Mouse (Mus musculus) neural tube, embryonic 14.5 days (tissue): ENCODE measurements around the gene Itga3. TPM values are rescaled to one million over a fixed set of nuclear protein-coding genes. Genes with fewer than 3 reads are reported as not detected.

Experiments used
- ATAC-seq: fragments of 200-750 bp; cut with Nextera tagmentation; 2 replicates; pipeline ENCODE4 v1.8.0; 2017; ENCODE audit warnings: low read depth, mild to moderate bottlenecking, moderate TSS enrichment, moderate library complexity
- H3K27ac ChIP-seq: fragments of 300-500 bp; sonication (generic); 2 replicates; pipeline ENCODE4 v1.5.1; 2014; ENCODE audit warnings: low read depth, mild to moderate bottlenecking, control low read depth, low read length, moderate library complexity, mixed read lengths
- H3K27me3 ChIP-seq: fragments of 300-500 bp; sonication (generic); 2 replicates; pipeline ENCODE4 v1.6.1; 2014; ENCODE audit warnings: low read length; ENCODE audit not compliant: control insufficient read depth, insufficient read depth
- H3K36me3 ChIP-seq: fragments of 300-500 bp; sonication (generic); 2 replicates; pipeline ENCODE4 v1.6.1; 2014; ENCODE audit warnings: low read length, mixed read lengths; ENCODE audit not compliant: control insufficient read depth, insufficient read depth
- H3K4me1 ChIP-seq: fragments of 300-500 bp; sonication (generic); 2 replicates; pipeline ENCODE4 v1.6.1; 2014; ENCODE audit warnings: low read length; ENCODE audit not compliant: control insufficient read depth, insufficient read depth
- H3K4me2 ChIP-seq: fragments of 300-500 bp; sonication (generic); 2 replicates; pipeline ENCODE4 v1.6.1; 2014; ENCODE audit warnings: mild to moderate bottlenecking, low read depth, low read length, control low read depth
- H3K4me3 ChIP-seq: fragments of 300-500 bp; sonication (generic); 2 replicates; pipeline ENCODE4 v1.5.1; 2014; ENCODE audit warnings: low read depth, low read length, control low read depth, mixed read lengths
- H3K9ac ChIP-seq: fragments of 300-500 bp; sonication (generic); replicated peaks from 2 replicates; pipeline ENCODE4 v1.6.1; 2014; ENCODE audit warnings: low read depth, mild to moderate bottlenecking, control low read depth, low read length, mixed read lengths
- H3K9me3 ChIP-seq: fragments of 300-500 bp; sonication (generic); 2 replicates; pipeline ENCODE4 v1.6.1; 2016; ENCODE audit warnings: low read length; ENCODE audit not compliant: control insufficient read depth
- WGBS: fragments of 180-500 bp; shearing (Covaris S2); extraction: QIAGEN DNeasy Blood & Tissue Kit; methylation state at CpG from one replicate; pipeline ENCODE4 v1.1.7; 2014; 5-methylcytosine and 5-hydroxymethylcytosine counted together
- polyA plus RNA-seq: library from polyadenylated mRNA; unstranded; fragments of >200 nt; fragmentation: Nextera tagmentation; extraction: Ambion mirVana; gene quantifications from 2 replicates; pipeline ENCODE4 v1.2.1, GENCODE M21; 2014

The Itga3 gene
- polyA plus RNA-seq, 1 experiment from 2014 or later, result 13.8 TPM

DNA sequence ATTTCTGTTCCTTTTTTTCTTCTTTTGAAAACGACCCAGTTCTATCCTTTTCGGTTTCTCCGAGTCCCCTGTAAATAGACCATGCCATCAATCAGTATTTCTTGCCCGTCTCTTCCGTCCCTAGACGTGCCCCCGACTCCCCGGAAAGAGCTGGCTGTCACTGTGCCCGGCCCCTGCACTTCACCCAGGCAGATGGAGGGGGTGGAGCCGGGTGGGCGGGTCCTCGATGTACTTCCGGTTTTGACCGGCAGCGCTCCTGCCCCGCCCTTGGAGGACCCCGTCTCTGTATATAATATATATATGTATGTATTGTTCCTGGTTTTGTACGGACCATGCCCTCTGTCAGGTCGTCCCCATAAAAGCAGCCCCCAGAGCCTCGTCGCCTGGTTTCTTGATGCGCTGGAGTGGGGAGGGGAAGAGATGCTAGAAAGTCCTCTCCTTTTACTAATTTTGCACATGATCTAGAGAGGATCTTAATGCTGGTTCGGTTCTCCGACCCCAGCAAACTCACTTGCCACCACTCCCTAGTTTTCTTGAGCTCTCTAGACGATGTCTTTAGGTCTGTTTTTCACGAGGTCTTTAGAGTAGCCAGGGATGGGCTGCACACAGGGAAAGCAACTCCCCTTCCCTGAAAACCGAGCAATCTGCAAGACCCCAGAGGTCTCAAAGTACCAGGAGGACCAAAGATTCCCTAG lies 69.9 kb downstream of the Itga3 start:
- H3K27me3 ChIP-seq, result no peaks in the 10 kb centered on the region
- H3K4me3 ChIP-seq, result peak overlapping the region; percentile 19
- peaks cover 31% of the 10 kb centered on the region for H3K36me3 ChIP-seq
- H3K9me3 ChIP-seq, result no peaks in the 10 kb centered on the region
- H3K4me1 ChIP-seq, result peaks cover 17% of the 10 kb centered on the region
- peak overlapping the region; percentile 48; the same call in 1 of the 2 replicates for H3K9ac ChIP-seq
- 2% methylated on average over 27 of the region's 27 CpGs for WGBS
- peak overlapping the region; percentile 53 for H3K4me2 ChIP-seq
- peak overlapping the region; percentile 69 for H3K27ac ChIP-seq
- ATAC-seq, result peak; percentile 69

DNA sequence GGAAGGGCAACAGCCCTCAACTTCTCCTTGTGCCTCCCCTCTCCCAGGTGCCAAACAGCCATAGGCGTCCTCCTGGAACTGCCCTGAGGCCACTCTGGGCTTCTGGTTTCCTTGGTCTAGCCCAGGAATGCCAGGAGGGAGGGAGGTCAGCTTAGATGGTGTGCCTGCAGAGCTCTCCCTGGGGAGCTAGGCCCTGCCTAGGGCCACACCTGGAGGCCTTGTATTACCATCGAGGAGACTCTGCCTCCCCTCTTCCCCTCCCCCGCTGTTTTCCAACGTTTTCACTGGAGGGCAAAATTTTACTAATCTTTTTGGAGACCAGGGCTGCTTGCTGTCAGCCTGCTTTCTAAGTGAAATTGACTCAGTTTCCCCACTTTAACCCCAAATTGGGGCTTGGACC lies 70.6 kb downstream of the Itga3 start:
- Histone ChIP-seq H3K27me3 (no peaks in the 10 kb centered on the region), H3K4me3 (peak overlapping the region; percentile 19; the same call in 1 of the 2 replicates), H3K9ac (0 out of 2 replicates have a peak overlapping the region, but pooled peaks have one; percentile 32), H3K27ac (peak overlapping the region; percentile 69), H3K4me1 (peaks cover 16% of the 10 kb centered on the region), H3K4me2 (peak overlapping the region; percentile 53), H3K9me3 (no peaks in the 10 kb centered on the region), H3K36me3 (peaks cover 35% of the 10 kb centered on the region)
- 46% methylated on average over 4 of the region's 4 CpGs for WGBS
- no peak for ATAC-seq

DNA sequence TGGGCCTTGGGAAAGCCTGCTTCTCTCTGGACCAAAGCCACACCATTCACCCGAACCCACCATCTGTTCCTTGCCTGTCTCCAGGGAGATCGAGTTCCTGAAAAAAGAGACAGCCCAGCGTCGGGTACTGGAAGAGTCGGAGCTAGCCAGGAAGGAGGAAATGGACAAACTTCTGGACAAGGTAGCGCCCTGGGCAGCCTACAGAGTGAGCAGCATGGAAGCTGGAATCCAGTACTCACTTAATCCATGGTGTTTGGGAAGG lies 71.7 kb downstream of the Itga3 start:
- H3K36me3 ChIP-seq, result peaks cover 47% of the 10 kb centered on the region
- no peak overlapping the region for H3K4me2 ChIP-seq
- 61% methylated on average over 6 of the region's 6 CpGs for WGBS
- no peak overlapping the region for H3K4me3 ChIP-seq
- H3K27me3 ChIP-seq, result no peaks in the 10 kb centered on the region
- no peak overlapping the region for H3K27ac ChIP-seq
- H3K9ac ChIP-seq, result no peak overlapping the region
- peaks cover 22% of the 10 kb centered on the region for H3K4me1 ChIP-seq
- ATAC-seq, result no peak
- H3K9me3 ChIP-seq, result no peaks in the 10 kb centered on the region

DNA sequence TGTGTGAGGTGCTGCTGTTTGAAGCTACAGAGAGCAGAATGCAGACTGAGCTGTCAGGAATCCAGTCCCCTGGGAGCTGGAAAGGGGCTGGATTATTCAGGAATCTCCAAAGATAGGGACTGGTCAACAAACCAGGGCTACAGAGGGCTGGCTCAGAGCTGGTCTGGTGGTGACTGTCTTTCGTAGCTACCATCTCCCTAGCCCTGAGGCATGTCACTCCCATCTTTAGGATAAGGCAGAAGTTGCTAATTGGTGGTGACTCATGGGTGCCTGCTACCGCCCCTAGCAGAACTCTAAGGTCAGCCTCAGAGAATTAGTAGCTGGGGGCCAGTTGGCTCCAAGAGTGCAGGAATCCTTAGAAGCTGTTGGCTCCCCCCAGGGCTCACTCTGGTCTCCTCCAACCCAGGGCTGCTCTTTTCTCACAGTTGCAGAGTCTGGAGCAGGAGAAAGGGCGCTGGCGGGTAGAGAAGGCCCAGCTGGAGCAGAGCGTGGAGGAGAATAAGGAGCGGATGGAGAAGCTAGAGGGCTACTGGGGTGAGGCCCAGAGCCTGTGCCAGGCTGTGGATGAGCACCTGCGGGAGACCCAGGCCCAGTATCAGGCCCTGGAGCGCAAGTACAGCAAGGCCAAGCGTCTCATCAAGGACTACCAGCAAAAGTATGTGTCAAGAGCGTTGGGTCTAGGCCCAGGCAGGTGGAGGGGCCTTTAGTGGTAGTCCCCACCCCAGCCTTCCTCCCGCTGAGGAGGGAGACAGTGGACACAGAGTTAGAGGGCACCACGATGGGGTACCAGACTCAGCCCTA lies 72.3 kb downstream of the Itga3 start:
- no peak overlapping the region for H3K4me2 ChIP-seq
- H3K9me3 ChIP-seq, result no peaks in the 10 kb centered on the region
- ATAC-seq, result no peak
- peaks cover 52% of the 10 kb centered on the region for H3K36me3 ChIP-seq
- peaks cover 22% of the 10 kb centered on the region for H3K4me1 ChIP-seq
- no peak overlapping the region for H3K27ac ChIP-seq
- H3K9ac ChIP-seq, result no peak overlapping the region
- no peak overlapping the region for H3K4me3 ChIP-seq
- WGBS, result 85% methylated on average over 12 of the region's 12 CpGs
- no peaks in the 10 kb centered on the region for H3K27me3 ChIP-seq

DNA sequence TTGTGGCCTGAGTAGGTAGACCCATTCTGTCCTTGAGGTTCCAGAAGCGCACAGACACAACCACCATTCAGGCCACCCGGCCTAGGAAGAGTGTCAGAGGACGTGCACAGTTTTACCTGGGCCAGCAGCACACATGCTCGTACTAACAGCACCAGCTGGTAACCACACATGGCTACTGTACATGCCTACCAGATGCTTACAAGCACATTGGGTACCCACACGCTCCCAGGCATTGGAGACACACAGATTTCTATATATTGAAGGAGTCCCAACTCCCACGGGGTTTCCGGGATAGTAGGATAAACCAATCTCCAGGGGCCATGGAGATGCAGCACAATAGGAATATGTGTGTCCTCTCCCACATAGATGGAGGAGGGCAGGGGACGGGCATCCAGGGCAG lies 73.9 kb downstream of the Itga3 start:
- WGBS, result 98% methylated on average over 8 of the region's 8 CpGs

DNA sequence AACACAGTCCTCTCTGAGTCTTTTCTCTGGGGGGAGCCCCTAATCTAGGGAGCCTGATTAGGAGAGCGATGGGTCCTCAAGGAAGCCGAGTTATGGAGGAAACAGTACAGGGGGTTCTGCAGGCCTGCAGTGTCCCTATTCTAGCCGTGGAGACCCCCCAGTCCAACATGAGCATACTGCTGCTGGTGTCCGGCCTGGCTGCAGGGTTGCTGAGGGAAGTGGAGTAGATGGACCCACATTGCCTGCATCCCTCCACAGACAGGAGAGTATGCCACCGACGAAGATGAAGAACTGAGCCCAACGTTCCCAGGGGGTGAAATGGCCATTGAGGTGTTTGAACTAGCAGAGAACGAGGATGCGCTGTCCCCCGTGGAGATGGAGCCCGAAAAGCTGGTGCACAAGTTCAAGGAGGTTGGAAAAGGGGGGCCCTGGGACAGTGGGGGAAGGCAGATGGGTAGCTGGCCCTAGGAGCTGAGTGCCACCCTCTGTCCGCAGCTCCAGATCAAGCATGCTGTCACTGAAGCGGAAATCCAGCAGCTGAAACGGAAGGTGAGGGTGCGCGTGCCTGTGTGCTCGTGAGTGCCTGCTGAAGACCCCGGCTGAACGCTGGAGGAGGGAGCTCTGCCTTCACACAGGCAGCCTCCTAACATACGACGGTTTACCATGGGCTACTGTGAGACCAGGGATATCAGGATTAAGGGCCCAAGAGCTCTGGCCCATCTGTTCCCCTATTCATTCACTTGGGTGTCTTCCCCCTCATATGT lies 74.8 kb downstream of the Itga3 start:
- no peak overlapping the region for H3K4me3 ChIP-seq

More for the DNA sequence above, 73.9 kb downstream of the Itga3 start:
- Histone ChIP-seq H3K4me2 (no peak overlapping the region), H3K9me3 (no peaks in the 10 kb centered on the region), H3K4me1 (peaks cover 18% of the 10 kb centered on the region), H3K36me3 (peaks cover 56% of the 10 kb centered on the region), H3K4me3 (no peak overlapping the region), H3K27ac (no peak overlapping the region), H3K9ac (no peak overlapping the region), H3K27me3 (no peaks in the 10 kb centered on the region)
- no peak for ATAC-seq

DNA sequence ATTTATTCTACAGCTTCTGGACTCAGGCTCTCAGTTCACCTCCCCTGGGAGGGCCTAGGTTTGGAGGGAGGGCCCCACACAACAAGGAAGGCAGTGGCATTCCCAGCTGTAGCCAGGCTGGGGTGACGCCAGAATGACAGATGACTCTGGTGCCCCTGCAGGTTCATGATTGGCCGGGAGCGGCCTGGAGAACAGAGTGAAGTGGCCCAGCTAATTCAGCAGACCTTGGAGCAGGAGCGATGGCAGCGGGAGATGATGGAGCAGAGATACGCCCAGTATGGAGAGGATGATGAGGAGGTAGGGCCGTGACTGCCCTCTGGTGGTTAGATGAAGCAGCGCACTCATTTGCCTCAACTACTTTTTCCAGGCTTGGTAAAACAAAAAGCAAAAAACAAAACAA lies 75.5 kb downstream of the Itga3 start:
- 2% methylated on average over 8 of the region's 8 CpGs for WGBS
- Histone ChIP-seq H3K27me3 (no peaks in the 10 kb centered on the region), H3K9ac (no peak overlapping the region), H3K9me3 (no peaks in the 10 kb centered on the region), H3K4me2 (no peak overlapping the region), H3K4me1 (peaks cover 18% of the 10 kb centered on the region), H3K36me3 (peaks cover 62% of the 10 kb centered on the region), H3K27ac (peak overlapping the region; percentile 55; the same call in 1 of the 2 replicates), H3K4me3 (no peak overlapping the region)
- ATAC-seq, result peak; percentile 59

More for the DNA sequence above, 74.8 kb downstream of the Itga3 start:
- Histone ChIP-seq H3K27me3 (no peaks in the 10 kb centered on the region), H3K9me3 (no peaks in the 10 kb centered on the region), H3K36me3 (peaks cover 59% of the 10 kb centered on the region), H3K4me2 (no peak overlapping the region), H3K27ac (no peak overlapping the region), H3K4me1 (peaks cover 18% of the 10 kb centered on the region), H3K9ac (no peak overlapping the region)
- WGBS, result 86% methylated on average over 21 of the region's 21 CpGs
- ATAC-seq, result no peak

DNA sequence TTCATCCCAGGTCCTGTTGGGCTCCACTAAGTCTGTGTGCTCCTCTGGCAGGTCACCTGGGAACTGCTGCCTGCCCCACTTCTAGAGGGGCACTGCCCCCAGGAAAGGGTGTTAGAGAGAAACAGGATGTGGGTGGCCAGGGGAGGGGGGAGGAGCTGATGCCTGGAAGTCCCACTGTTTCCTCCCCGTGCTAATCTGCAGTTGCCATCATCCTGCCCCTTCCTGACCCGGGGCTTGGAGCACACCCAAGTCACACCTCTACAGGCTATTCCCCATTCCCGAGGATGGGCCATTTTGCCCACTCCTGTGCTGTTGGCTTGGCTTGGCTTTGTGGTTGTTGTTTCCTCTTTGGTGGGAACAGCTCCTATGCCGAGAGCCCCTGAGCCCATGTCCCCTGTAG lies 76.1 kb downstream of the Itga3 start:
- H3K9me3 ChIP-seq, result no peaks in the 10 kb centered on the region
- WGBS, result 45% methylated on average over 4 of the region's 4 CpGs

More for the DNA sequence above, 76.1 kb downstream of the Itga3 start:
- H3K4me3 ChIP-seq, result no peak overlapping the region
- peak; percentile 1; the same call in 1 of the 2 replicates for ATAC-seq
- peak overlapping the region; percentile 0; the same call in 1 of the 2 replicates for H3K4me2 ChIP-seq
- no peaks in the 10 kb centered on the region for H3K27me3 ChIP-seq
- H3K36me3 ChIP-seq, result peaks cover 59% of the 10 kb centered on the region
- 0 out of 2 replicates have a peak overlapping the region, but pooled peaks have one; percentile 55 for H3K27ac ChIP-seq
- H3K4me1 ChIP-seq, result peaks cover 23% of the 10 kb centered on the region
- H3K9ac ChIP-seq, result no peak overlapping the region
